Mouse (Mus musculus): Measurements from ENCODE around the gene Itpr2.

DNA sequence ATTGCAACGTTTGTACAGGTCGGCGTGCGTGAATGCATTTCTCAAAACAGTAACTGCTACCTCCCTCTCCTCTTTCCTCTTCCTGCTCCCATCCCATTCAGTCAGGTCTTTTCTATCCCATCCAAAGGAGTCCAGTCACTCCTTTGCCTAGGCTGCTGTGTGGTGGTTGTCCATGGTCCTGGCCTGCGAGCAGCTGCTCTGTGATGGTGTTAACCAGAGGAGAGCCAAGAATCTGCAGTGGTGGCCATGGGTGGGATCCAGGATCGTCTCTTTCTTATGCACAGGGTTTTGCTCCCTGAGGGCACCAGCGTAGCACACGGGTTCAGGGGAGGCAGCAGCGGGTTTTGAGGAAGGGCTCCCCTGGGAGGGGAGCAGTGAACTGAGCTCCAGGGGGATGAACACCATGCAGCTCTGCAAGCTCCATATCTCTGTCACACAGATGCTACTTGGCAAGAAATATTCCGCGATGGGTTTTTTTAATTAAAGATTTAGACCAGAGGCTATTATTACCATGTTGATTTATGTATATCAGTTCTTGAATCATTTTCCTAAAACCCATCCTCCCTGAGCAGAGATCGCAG lies 65.0 kb downstream of the Itpr2 start:
- TF ChIP-seq CTCF (IDR thresholded peaks at IDR 0.05; ENCODE audit: low read depth) (no peak), EP300 (optimal IDR thresholded peaks at IDR 0.05) (no peak)

Measured in stomach, postnatal 0 days (tissue).